Mouse (Mus musculus): ENCODE results near the gene Psmb8. TPM values are rescaled to one million over a fixed set of nuclear protein-coding genes. Genes with fewer than 3 reads are reported as not detected.

Gene Psmb8
- polyA plus RNA-seq, 1 experiment from 2014 or later, result 5.1 TPM

GRCm38 (mm10) chr17:34205021-34205745, 7.7 kb downstream of the Psmb8 start:
- Histone ChIP-seq H3K4me1 (ENCODE audit: control insufficient read depth, insufficient read depth, low read length) (no peaks in the 10 kb centered on the region; the same call in 1 of the 2 replicates), H3K27ac (replicated peaks; ENCODE audit: low read depth, low read length) (no peak overlapping the region), H3K27me3 (ENCODE audit: control insufficient read depth, insufficient read depth, low read length) (peaks cover 20% of the 10 kb centered on the region), H3K36me3 (ENCODE audit: control insufficient read depth, insufficient read depth, low read length) (no peaks in the 10 kb centered on the region), H3K4me2 (ENCODE audit: low read length) (peak overlapping the region; percentile 81), H3K4me3 (replicated peaks; ENCODE audit: low read depth, low read length) (peak overlapping the region; percentile 50), H3K9me3 (ENCODE audit: control insufficient read depth, low read length) (no peaks in the 10 kb centered on the region), H3K9ac (replicated peaks; ENCODE audit: low read length) (peak overlapping the region; percentile 55; the same call in 1 of the 2 replicates)
- ATAC-seq (ENCODE audit: low FRiP score, low TSS enrichment), result no peak
- 18% methylated on average over 18 of the region's 18 CpGs for WGBS
- no peak for DNase-seq

- WGBS, result 14% methylated on average over 9 of the region's 9 CpGs
- no peak overlapping the region for H3K27ac ChIP-seq (replicated peaks; ENCODE audit: low read depth, low read length)
- H3K9me3 ChIP-seq (ENCODE audit: control insufficient read depth, low read length), result no peaks in the 10 kb centered on the region
- no peaks in the 10 kb centered on the region for H3K36me3 ChIP-seq (ENCODE audit: control insufficient read depth, insufficient read depth, low read length)
- no peak overlapping the region for H3K4me2 ChIP-seq (ENCODE audit: low read length)
- H3K27me3 ChIP-seq (ENCODE audit: control insufficient read depth, insufficient read depth, low read length), result peaks cover 24% of the 10 kb centered on the region
- no peak overlapping the region for H3K9ac ChIP-seq (replicated peaks; ENCODE audit: low read length)
- DNase-seq (peak; percentile 60), ATAC-seq (ENCODE audit: low FRiP score, low TSS enrichment) (no peak)
- no peaks in the 10 kb centered on the region; the same call in 1 of the 2 replicates for H3K4me1 ChIP-seq (ENCODE audit: control insufficient read depth, insufficient read depth, low read length)
- no peak overlapping the region for H3K4me3 ChIP-seq (replicated peaks; ENCODE audit: low read depth, low read length)
Observed at GRCm38 (mm10) chr17:34205746-34206176, 8.2 kb downstream of the Psmb8 start.

GRCm38 (mm10) chr17:34206731-34207130, 9.2 kb downstream of the Psmb8 start:
- DNase-seq (no peak), ATAC-seq (ENCODE audit: low FRiP score, low TSS enrichment) (no peak)
- Histone ChIP-seq H3K4me1 (ENCODE audit: control insufficient read depth, insufficient read depth, low read length) (no peaks in the 10 kb centered on the region; the same call in 1 of the 2 replicates), H3K4me3 (replicated peaks; ENCODE audit: low read depth, low read length) (no peak overlapping the region), H3K9me3 (ENCODE audit: control insufficient read depth, low read length) (no peaks in the 10 kb centered on the region), H3K4me2 (ENCODE audit: low read length) (no peak overlapping the region), H3K36me3 (ENCODE audit: control insufficient read depth, insufficient read depth, low read length) (no peaks in the 10 kb centered on the region), H3K27me3 (ENCODE audit: control insufficient read depth, insufficient read depth, low read length) (peaks cover 26% of the 10 kb centered on the region), H3K27ac (replicated peaks; ENCODE audit: low read depth, low read length) (no peak overlapping the region), H3K9ac (replicated peaks; ENCODE audit: low read length) (no peak overlapping the region)
- 83% methylated on average over 5 of the region's 5 CpGs for WGBS

GRCm38 (mm10) chr17:34207456-34207855, 9.9 kb downstream of the Psmb8 start:
- ATAC-seq (ENCODE audit: low FRiP score, low TSS enrichment) (no peak), DNase-seq (no peak)
- H3K9ac ChIP-seq (replicated peaks; ENCODE audit: low read length), result no peak overlapping the region
- no peaks in the 10 kb centered on the region for H3K9me3 ChIP-seq (ENCODE audit: control insufficient read depth, low read length)
- peaks cover 26% of the 10 kb centered on the region for H3K27me3 ChIP-seq (ENCODE audit: control insufficient read depth, insufficient read depth, low read length)
- no peaks in the 10 kb centered on the region for H3K36me3 ChIP-seq (ENCODE audit: control insufficient read depth, insufficient read depth, low read length)
- WGBS, result 69% methylated on average over 3 of the region's 3 CpGs
- H3K4me3 ChIP-seq (replicated peaks; ENCODE audit: low read depth, low read length), result no peak overlapping the region
- no peaks in the 10 kb centered on the region; the same call in 1 of the 2 replicates for H3K4me1 ChIP-seq (ENCODE audit: control insufficient read depth, insufficient read depth, low read length)
- H3K27ac ChIP-seq (replicated peaks; ENCODE audit: low read depth, low read length), result no peak overlapping the region
- no peak overlapping the region for H3K4me2 ChIP-seq (ENCODE audit: low read length)

GRCm38 (mm10) chr17:34207866-34208265, 10.3 kb downstream of the Psmb8 start:
- no peak for DNase-seq
- Histone ChIP-seq H3K4me2 (ENCODE audit: low read length) (no peak overlapping the region), H3K27me3 (ENCODE audit: control insufficient read depth, insufficient read depth, low read length) (peaks cover 27% of the 10 kb centered on the region), H3K36me3 (ENCODE audit: control insufficient read depth, insufficient read depth, low read length) (no peaks in the 10 kb centered on the region), H3K9ac (replicated peaks; ENCODE audit: low read length) (no peak overlapping the region), H3K27ac (replicated peaks; ENCODE audit: low read depth, low read length) (no peak overlapping the region), H3K4me3 (replicated peaks; ENCODE audit: low read depth, low read length) (no peak overlapping the region), H3K9me3 (ENCODE audit: control insufficient read depth, low read length) (no peaks in the 10 kb centered on the region), H3K4me1 (ENCODE audit: control insufficient read depth, insufficient read depth, low read length) (no peaks in the 10 kb centered on the region; the same call in 1 of the 2 replicates)
- ATAC-seq (ENCODE audit: low FRiP score, low TSS enrichment), result no peak
- 97% methylated on average over 9 of the region's 9 CpGs for WGBS

GRCm38 (mm10) chr17:34208421-34208820, 10.9 kb downstream of the Psmb8 start:
- H3K4me1 ChIP-seq (ENCODE audit: control insufficient read depth, insufficient read depth, low read length), result no peaks in the 10 kb centered on the region; the same call in 1 of the 2 replicates
- WGBS, result 16% methylated on average over 10 of the region's 10 CpGs
- no peak overlapping the region for H3K4me2 ChIP-seq (ENCODE audit: low read length)
- H3K36me3 ChIP-seq (ENCODE audit: control insufficient read depth, insufficient read depth, low read length), result no peaks in the 10 kb centered on the region
- no peak overlapping the region for H3K27ac ChIP-seq (replicated peaks; ENCODE audit: low read depth, low read length)
- no peaks in the 10 kb centered on the region for H3K9me3 ChIP-seq (ENCODE audit: control insufficient read depth, low read length)
- ATAC-seq (ENCODE audit: low FRiP score, low TSS enrichment) (no peak), DNase-seq (no peak)
- H3K27me3 ChIP-seq (ENCODE audit: control insufficient read depth, insufficient read depth, low read length), result peaks cover 32% of the 10 kb centered on the region
- H3K9ac ChIP-seq (replicated peaks; ENCODE audit: low read length), result no peak overlapping the region
- no peak overlapping the region for H3K4me3 ChIP-seq (replicated peaks; ENCODE audit: low read depth, low read length)

- ATAC-seq (ENCODE audit: low FRiP score, low TSS enrichment), result no peak
- Histone ChIP-seq H3K4me2 (ENCODE audit: low read length) (no peak overlapping the region), H3K4me1 (ENCODE audit: control insufficient read depth, insufficient read depth, low read length) (no peaks in the 10 kb centered on the region; the same call in 1 of the 2 replicates), H3K4me3 (replicated peaks; ENCODE audit: low read depth, low read length) (no peak overlapping the region), H3K27me3 (ENCODE audit: control insufficient read depth, insufficient read depth, low read length) (peaks cover 32% of the 10 kb centered on the region), H3K9ac (replicated peaks; ENCODE audit: low read length) (no peak overlapping the region), H3K36me3 (ENCODE audit: control insufficient read depth, insufficient read depth, low read length) (no peaks in the 10 kb centered on the region), H3K27ac (replicated peaks; ENCODE audit: low read depth, low read length) (no peak overlapping the region), H3K9me3 (ENCODE audit: control insufficient read depth, low read length) (no peaks in the 10 kb centered on the region)
- DNase-seq, result no peak
- WGBS, result 49% methylated on average over 3 of the region's 3 CpGs
Observed at GRCm38 (mm10) chr17:34209680-34210079, 12.2 kb downstream of the Psmb8 start.

GRCm38 (mm10) chr17:34210599-34210998, 13.1 kb downstream of the Psmb8 start:
- WGBS, result 74% methylated on average over 3 of the region's 3 CpGs
- Histone ChIP-seq H3K27me3 (ENCODE audit: control insufficient read depth, insufficient read depth, low read length) (peaks cover 23% of the 10 kb centered on the region), H3K9me3 (ENCODE audit: control insufficient read depth, low read length) (no peaks in the 10 kb centered on the region), H3K4me1 (ENCODE audit: control insufficient read depth, insufficient read depth, low read length) (no peaks in the 10 kb centered on the region), H3K9ac (replicated peaks; ENCODE audit: low read length) (no peak overlapping the region), H3K36me3 (ENCODE audit: control insufficient read depth, insufficient read depth, low read length) (no peaks in the 10 kb centered on the region), H3K4me3 (replicated peaks; ENCODE audit: low read depth, low read length) (no peak overlapping the region), H3K27ac (replicated peaks; ENCODE audit: low read depth, low read length) (no peak overlapping the region), H3K4me2 (ENCODE audit: low read length) (no peak overlapping the region)
- no peak for ATAC-seq (ENCODE audit: low FRiP score, low TSS enrichment)
- no peak for DNase-seq
